9 mouse cellular contexts compared by ENCODE assay signal in the genomic region with DNA sequence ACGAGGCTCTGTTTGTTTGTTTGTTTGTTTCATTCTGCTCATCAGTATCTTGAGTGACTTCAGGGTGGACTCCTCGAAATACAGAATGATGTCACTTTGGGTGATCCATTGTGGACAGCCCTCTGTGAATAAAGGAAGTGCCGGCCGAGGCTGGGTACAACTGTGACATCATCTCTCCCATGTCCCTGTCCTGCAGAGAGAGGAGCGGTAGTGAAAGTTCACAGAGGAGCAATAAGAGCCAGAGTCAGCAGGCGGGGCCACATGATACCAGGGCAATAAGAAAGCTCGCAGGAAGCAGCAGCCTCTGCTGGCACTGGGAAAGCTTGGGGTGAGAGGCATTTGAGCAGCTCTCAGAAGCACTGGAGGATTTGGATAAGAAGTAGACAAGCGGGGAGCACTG.
DNase-seq lines count a peak whose midpoint lies in the region; ATAC-seq and TF ChIP-seq lines count a peak whose summit lies in the region.
"Had no signal": no experiment of that assay in that cellular context is flagged by ENCODE, and none has a peak within 500 bp of the region (broad histone marks: within the 10 kb centered on the region; RNA-seq: fewer than 3 reads in every experiment).

No protein-coding gene starts in this region.

- H3K4me2 ChIP-seq in liver, embryonic 15.5 days = 0 out of 2 replicates have a peak overlapping the region, but pooled peaks have one; percentile 0
- H3K4me2 ChIP-seq: limb, embryonic 13.5 days had no signal

- peak overlapping the region; percentile 31; the same call in 1 of the 2 replicates for H3K4me3 ChIP-seq in heart, adult 2 months
- no peak overlapping the region for H3K4me3 ChIP-seq in liver, embryonic 15.5 days (replicated peaks)
- H3K4me3 ChIP-seq: limb, embryonic 13.5 days had no signal

- DNase-seq in layer of hippocampus, adult 9-11 months = peak; percentile 81
- DNase-seq in layer of hippocampus, postnatal 36 days = no peak
- peak; percentile 59 to 77 for DNase-seq in heart, adult 2 months
- peak; percentile 15 for DNase-seq in splenic B cell, adult 2 months (ENCODE audit: low read depth, low spot score)
- DNase-seq in layer of hippocampus, postnatal 25 days (ENCODE audit: extremely low spot score in 1 of 2, low spot score in 1 of 2) = no peak
- no peak for DNase-seq in embryo, embryonic 10 days (ENCODE audit: low spot score)
- DNase-seq: cerebellum, adult 8-10 months had no signal

- H3K79me2 ChIP-seq in heart, adult 2 months (replicated peaks; ENCODE audit: control insufficient read depth, insufficient read depth, low read length) = peaks cover 2% of the 10 kb centered on the region

- no peak; the same call in 1 of the 2 replicates for TF ChIP-seq POLR2A in heart, adult 2 months (IDR thresholded peaks at IDR 0.05; ENCODE audit: insufficient read depth, low read depth, low read length)

- WGBS in heart, adult 2 months = 22% methylated on average over 8 of the region's 8 CpGs
- WGBS in liver, embryonic 15.5 days (ENCODE audit: insufficient replicate concordance) = 19% methylated on average over 8 of the region's 8 CpGs

- peaks cover 33% of the 10 kb centered on the region for H3K4me1 ChIP-seq in heart, adult 2 months (ENCODE audit: control insufficient read depth, insufficient read depth, low read length)
- H3K4me1 ChIP-seq in liver, embryonic 15.5 days (replicated peaks) = peaks cover 34% of the 10 kb centered on the region

- no peaks in the 10 kb centered on the region for H3K27me3 ChIP-seq in heart, adult 2 months (ENCODE audit: control insufficient read depth, insufficient read depth, low read length)
- H3K27me3 ChIP-seq in liver, embryonic 15.5 days = no peaks in the 10 kb centered on the region
- no peaks in the 10 kb centered on the region for H3K27me3 ChIP-seq in splenic B cell, adult 2 months (ENCODE audit: control insufficient read depth, insufficient read depth, low read length, poor library complexity, severe bottlenecking)
- H3K27me3 ChIP-seq: limb, embryonic 13.5 days had no signal

- peak overlapping the region; percentile 10; the same call in 1 of the 2 replicates for H3K9ac ChIP-seq in heart, adult 2 months (ENCODE audit: low read depth, low read length)
- no peak overlapping the region for H3K9ac ChIP-seq in liver, embryonic 15.5 days
- H3K9ac ChIP-seq: limb, embryonic 13.5 days had no signal

- ATAC-seq in liver, embryonic 15.5 days (ENCODE audit: insufficient read depth) = peak; percentile 16; the same call in 1 of the 2 replicates

- peak overlapping the region; percentile 80 for H3K27ac ChIP-seq in heart, adult 2 months
- peak overlapping the region; percentile 24; the same call in 1 of the 2 replicates for H3K27ac ChIP-seq in liver, embryonic 15.5 days (replicated peaks)
- H3K27ac ChIP-seq: limb, embryonic 13.5 days had no signal

- H3K9me3 ChIP-seq in liver, embryonic 15.5 days (replicated peaks) = no peaks in the 10 kb centered on the region
- H3K9me3 ChIP-seq: limb, embryonic 13.5 days had no signal

- H3K36me3 ChIP-seq in heart, adult 2 months (ENCODE audit: control insufficient read depth, insufficient read depth, low read length) = peaks cover 14% of the 10 kb centered on the region; the same call in 1 of the 2 replicates
- H3K36me3 ChIP-seq in liver, embryonic 15.5 days (replicated peaks) = 0 out of 2 replicates have a peak, but pooled peaks cover 10% of the 10 kb centered on the region
- no peaks in the 10 kb centered on the region for H3K36me3 ChIP-seq in splenic B cell, adult 2 months (ENCODE audit: control insufficient read depth, insufficient read depth, low read length, poor library complexity, severe bottlenecking)

- intact Hi-C loops in heart, adult 2 months (cut with DNase I) = loop anchor here (2.0 to 5.0 kb wide), 3 partner anchors 61 to 144 kb away; no protein-coding TSS in a partner anchor

- peak; percentile 57; the same call in 1 of the 2 replicates for TF ChIP-seq EP300 in heart, adult 2 months (IDR thresholded peaks at IDR 0.05; ENCODE audit: insufficient read depth, low read depth, low read length)

- peak; percentile 41 for TF ChIP-seq CTCF in heart, adult 2 months (IDR thresholded peaks at IDR 0.05)

Comparison
In these comparisons a context has a peak if more than half of its experiments do, and no peak if none do; other contexts are left out.
1. DNase-seq: peak in layer of hippocampus, adult 9-11 months (single experiment), heart, adult 2 months (2 of 2) and splenic B cell, adult 2 months (single experiment); none in layer of hippocampus, postnatal 36 days (0 of 2), layer of hippocampus, postnatal 25 days (0 of 2) and embryo, embryonic 10 days (single experiment).